21 mouse cellular contexts compared by ENCODE assay signal in the genomic region with DNA sequence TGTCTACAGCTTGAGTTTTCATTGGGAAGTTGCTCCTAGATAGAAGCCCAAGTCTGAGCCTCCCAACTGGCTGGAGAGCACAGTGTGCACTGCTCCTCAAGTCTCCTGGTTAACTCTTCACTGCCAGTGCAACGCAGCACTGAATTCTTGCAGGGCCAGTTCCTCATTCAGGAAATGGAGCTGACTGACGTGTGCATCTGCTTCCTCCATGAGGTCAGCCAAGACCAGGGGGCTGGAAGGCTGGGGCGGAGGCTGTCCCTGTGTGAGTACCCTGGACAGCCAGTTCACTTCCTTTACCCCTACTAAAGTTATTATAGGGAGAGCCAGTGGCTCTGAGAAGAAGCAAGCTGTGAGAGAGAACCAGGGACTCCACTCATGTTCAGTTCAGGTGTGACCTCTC.
A peak's percentile ranks its signal among the peaks of the same experiment; 100 is the strongest.
DNase-seq lines count a peak whose midpoint lies in the region; ATAC-seq and TF ChIP-seq lines count a peak whose summit lies in the region.
"Had no signal": no experiment of that assay in that cellular context is flagged by ENCODE, and none has a peak within 500 bp of the region (broad histone marks: within the 10 kb centered on the region; RNA-seq: fewer than 3 reads in every experiment).

No protein-coding gene starts in this region.

- H3K27ac ChIP-seq in lung, postnatal 0 days (ENCODE audit: low read length), result no peak overlapping the region
- peak overlapping the region; percentile 23; the same call in 1 of the 2 replicates for H3K27ac ChIP-seq in bone marrow macrophage, adult 2 months (ENCODE audit: insufficient read depth, low read depth, low read length)
- peak overlapping the region; percentile 34 for H3K27ac ChIP-seq in macrophage
- no peak overlapping the region for H3K27ac ChIP-seq in layer of hippocampus, adult 2 months
- no peak overlapping the region for H3K27ac ChIP-seq in forebrain, embryonic 15.5 days (replicated peaks)
- H3K27ac ChIP-seq: embryonic facial prominence, embryonic 15.5 days; forebrain, embryonic 10.5 days; heart, embryonic 13.5 days; hindbrain, embryonic 12.5 days had no signal

- H3K4me3 ChIP-seq in lung, postnatal 0 days (ENCODE audit: low read depth, low read length), result no peak overlapping the region
- no peak overlapping the region for H3K4me3 ChIP-seq in bone marrow macrophage, adult 2 months (ENCODE audit: insufficient read depth, low read length)
- no peak overlapping the region for H3K4me3 ChIP-seq in macrophage (ENCODE audit: inconsistent target)
- H3K4me3 ChIP-seq in layer of hippocampus, adult 2 months, result no peak overlapping the region
- no peak overlapping the region for H3K4me3 ChIP-seq in forebrain, embryonic 15.5 days
- H3K4me3 ChIP-seq: embryonic facial prominence, embryonic 15.5 days; erythroblast, embryonic 14.5 days; forebrain, embryonic 10.5 days; heart, embryonic 13.5 days; hindbrain, embryonic 12.5 days had no signal

- no peaks in the 10 kb centered on the region for H3K79me2 ChIP-seq in macrophage (ENCODE audit: inconsistent target)

- H3K36me3 ChIP-seq in lung, postnatal 0 days (ENCODE audit: insufficient read depth, low read length), result no peaks in the 10 kb centered on the region
- H3K36me3 ChIP-seq in macrophage (ENCODE audit: inconsistent target), result no peaks in the 10 kb centered on the region
- no peaks in the 10 kb centered on the region for H3K36me3 ChIP-seq in forebrain, embryonic 15.5 days
- H3K36me3 ChIP-seq: embryonic facial prominence, embryonic 15.5 days; forebrain, embryonic 10.5 days; heart, embryonic 13.5 days; hindbrain, embryonic 12.5 days had no signal

- no peak overlapping the region for H3K9ac ChIP-seq in lung, postnatal 0 days (replicated peaks; ENCODE audit: low read depth)
- H3K9ac ChIP-seq in forebrain, embryonic 15.5 days (replicated peaks), result no peak overlapping the region
- H3K9ac ChIP-seq: embryonic facial prominence, embryonic 15.5 days; heart, embryonic 13.5 days; hindbrain, embryonic 12.5 days had no signal

- no peak for TF ChIP-seq CTCF in lung, postnatal 0 days (IDR thresholded peaks at IDR 0.05)
- TF ChIP-seq CTCF in bone marrow macrophage, adult 2 months (IDR thresholded peaks at IDR 0.05; ENCODE audit: low read depth, low read length), result no peak
- no peak for TF ChIP-seq CTCF in layer of hippocampus, adult 2 months (conservative IDR thresholded peaks at IDR 0.05)

- no peak for ATAC-seq in lung, postnatal 0 days
- no peak for ATAC-seq in activated CD4-positive, CD25-positive, alpha-beta regulatory T cell, adult 4 months
- ATAC-seq in forebrain, embryonic 15.5 days (replicated peaks), result no peak
- ATAC-seq: forebrain, embryonic 14.5 days; hindbrain, embryonic 16.5 days; Patski had no signal

- H3K9me3 ChIP-seq in lung, postnatal 0 days (ENCODE audit: low read length), result no peaks in the 10 kb centered on the region
- H3K9me3 ChIP-seq in forebrain, embryonic 15.5 days, result no peaks in the 10 kb centered on the region
- H3K9me3 ChIP-seq: embryonic facial prominence, embryonic 15.5 days; forebrain, embryonic 10.5 days; heart, embryonic 13.5 days; hindbrain, embryonic 12.5 days had no signal

- 55% methylated on average over 3 of the region's 3 CpGs for WGBS in lung, postnatal 0 days
- 4% methylated on average over 3 of the region's 3 CpGs for whole genome bisulfite sequencing in macrophage (ENCODE audit: missing documents)
- 86% methylated on average over 3 of the region's 3 CpGs for WGBS in forebrain, embryonic 15.5 days

- no peak overlapping the region for H3K4me2 ChIP-seq in lung, postnatal 0 days (replicated peaks; ENCODE audit: low read depth, low read length)
- H3K4me2 ChIP-seq in forebrain, embryonic 15.5 days (replicated peaks), result no peak overlapping the region
- H3K4me2 ChIP-seq: embryonic facial prominence, embryonic 15.5 days; heart, embryonic 13.5 days; hindbrain, embryonic 12.5 days had no signal

- H3K27me3 ChIP-seq in lung, postnatal 0 days (replicated peaks; ENCODE audit: insufficient read depth, low read length), result no peaks in the 10 kb centered on the region
- H3K27me3 ChIP-seq in forebrain, embryonic 15.5 days, result no peaks in the 10 kb centered on the region
- H3K27me3 ChIP-seq: embryonic facial prominence, embryonic 15.5 days; hindbrain, embryonic 12.5 days had no signal

- DNase-seq in lung, postnatal 36 days, result peak; percentile 13
- DNase-seq in lung, postnatal 0 days (ENCODE audit: low spot score), result no peak
- DNase-seq in layer of hippocampus, adult 2 months (ENCODE audit: low spot score in 2 of 2), result no peak
- DNase-seq: adrenal gland, adult 2 months; adrenal gland, postnatal 25 days; cerebellum, adult 2 months; embryo, embryonic 11 days; gastrocnemius, postnatal 36 days; heart, postnatal 36 days had no signal

- no peak for TF ChIP-seq EP300 in lung, postnatal 0 days (IDR thresholded peaks at IDR 0.05)

- H3K4me1 ChIP-seq in lung, postnatal 0 days (ENCODE audit: insufficient read depth, low read depth, low read length), result no peaks in the 10 kb centered on the region
- H3K4me1 ChIP-seq in bone marrow macrophage, adult 2 months (ENCODE audit: control insufficient read depth, insufficient read depth, low read length), result peaks cover 25% of the 10 kb centered on the region
- peaks cover 10% of the 10 kb centered on the region for H3K4me1 ChIP-seq in forebrain, embryonic 15.5 days

- TF ChIP-seq POLR2A in bone marrow macrophage, adult 2 months (IDR thresholded peaks at IDR 0.05; ENCODE audit: borderline replicate concordance, low read depth, low read length), result no peak

Comparison
In these comparisons a context has a peak if more than half of its experiments do, and no peak if none do; other contexts are left out.
1. H3K27ac ChIP-seq: peak in bone marrow macrophage, adult 2 months (single experiment) and macrophage (single experiment); none in lung, postnatal 0 days (single experiment), layer of hippocampus, adult 2 months (single experiment) and forebrain, embryonic 15.5 days (single experiment).